Mouse (Mus musculus): ENCODE results near the gene Sec14l1.
A peak's percentile ranks its signal among the peaks of the same experiment; 100 is the strongest.

Sec14l1 gene

DNA sequence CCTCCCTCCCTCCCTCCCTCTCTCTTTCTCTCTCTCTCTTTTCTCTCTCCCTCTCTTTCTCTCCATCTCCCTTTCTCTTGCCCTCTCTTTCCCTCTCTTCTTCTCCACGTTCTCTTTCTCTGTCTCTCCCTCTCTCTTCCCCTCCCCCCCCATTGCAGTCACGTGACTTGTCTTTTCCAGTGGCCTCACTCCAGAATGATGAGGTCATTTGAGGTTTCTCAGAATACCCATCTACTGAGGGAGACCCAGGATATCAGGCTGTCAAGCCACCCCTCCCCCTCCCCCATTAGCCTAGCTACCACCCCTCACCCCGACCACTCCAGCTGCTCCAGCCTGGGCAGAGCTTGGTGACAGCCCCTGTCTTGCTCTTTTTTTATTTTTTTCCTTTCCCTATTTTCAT, 68.3 kb downstream of the Sec14l1 start:
- DNase-seq (ENCODE audit: low read depth) = no peak

GRCm38 (mm10) chr11:117183841-117184240, 68.9 kb downstream of the Sec14l1 start:
- no peak for DNase-seq (ENCODE audit: low read depth)

GRCm38 (mm10) chr11:117185076-117185933, 70.3 kb downstream of the Sec14l1 start:
- DNase-seq (ENCODE audit: low read depth) = no peak

DNA sequence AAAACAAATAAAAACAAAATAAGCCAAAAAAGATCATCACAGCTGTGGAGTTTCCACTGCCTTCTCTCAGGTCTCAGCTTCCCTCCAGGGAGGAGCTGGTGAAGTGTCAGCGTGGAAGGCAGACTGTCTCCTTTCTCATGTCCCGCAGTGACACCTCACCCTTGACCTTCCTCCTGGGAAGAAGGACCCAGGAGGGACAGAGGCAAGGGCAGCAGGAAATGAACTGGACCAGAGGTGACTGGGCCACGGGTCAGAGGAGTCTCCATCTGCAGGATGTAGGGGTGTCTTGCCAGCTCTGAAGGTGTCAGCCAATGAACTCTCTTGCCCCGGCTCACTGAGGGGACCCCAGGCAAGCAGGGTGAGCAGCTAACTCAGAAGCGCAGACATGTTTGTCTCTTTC, 76.6 kb downstream of the Sec14l1 start:
- DNase-seq (ENCODE audit: low read depth) = no peak

DNA sequence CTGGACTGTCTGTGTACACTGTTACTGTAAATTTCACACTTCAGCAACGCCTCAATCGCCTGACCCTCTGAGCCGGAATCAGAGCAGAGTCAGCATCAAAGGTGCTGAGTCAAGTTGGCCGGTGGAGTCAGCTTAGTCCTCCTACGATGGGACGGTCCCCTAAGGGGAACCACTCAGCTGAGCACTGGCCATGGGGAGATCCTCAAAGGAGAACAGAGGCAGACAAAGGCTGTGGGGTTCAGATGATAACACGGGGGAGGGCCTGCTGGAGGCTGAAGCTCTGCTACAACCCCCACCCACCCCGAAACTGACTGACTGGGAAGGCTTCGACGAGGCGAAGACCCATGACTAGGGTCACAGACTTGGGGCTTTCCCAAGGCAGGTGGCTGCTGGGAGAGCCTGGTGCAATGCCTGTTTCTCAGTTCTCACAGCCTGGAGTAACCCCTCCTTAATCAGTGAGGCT, 79.5 kb downstream of the Sec14l1 start:
- no peak for DNase-seq (ENCODE audit: low read depth)

DNA sequence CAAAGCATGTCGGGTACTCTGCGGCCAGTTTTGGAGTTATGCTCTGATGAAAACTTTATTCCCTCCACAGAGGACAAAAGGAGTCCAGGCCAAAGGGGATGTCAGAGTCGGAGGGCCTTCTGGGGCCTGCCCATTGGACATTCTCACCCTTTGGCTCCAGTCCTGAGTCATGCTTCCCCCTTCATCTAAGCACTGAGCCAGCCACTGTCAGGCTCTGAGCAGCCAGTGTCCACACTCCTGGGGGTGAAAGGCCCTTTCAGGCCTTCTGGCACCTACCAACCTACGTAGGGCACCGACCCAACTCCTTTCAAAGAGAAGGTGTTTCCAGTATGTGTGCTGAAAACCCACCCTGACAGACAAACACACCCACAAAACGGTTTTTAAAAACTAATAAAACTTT, 80.6 kb downstream of the Sec14l1 start:
- DNase-seq (ENCODE audit: low read depth) = no peak

- no peak for DNase-seq (ENCODE audit: low read depth)
Measured at GRCm38 (mm10) chr11:117196681-117197080, 81.7 kb downstream of the Sec14l1 start.

- DNase-seq (ENCODE audit: low read depth) = no peak
Measured at GRCm38 (mm10) chr11:117198122-117198521, 83.2 kb downstream of the Sec14l1 start.

- DNase-seq (ENCODE audit: low read depth) = no peak
Measured at GRCm38 (mm10) chr11:117199282-117200175, 84.6 kb downstream of the Sec14l1 start, which contains the start of gene Sept9. Sept9 (plus strand) TSS chr11:117199661.

DNA sequence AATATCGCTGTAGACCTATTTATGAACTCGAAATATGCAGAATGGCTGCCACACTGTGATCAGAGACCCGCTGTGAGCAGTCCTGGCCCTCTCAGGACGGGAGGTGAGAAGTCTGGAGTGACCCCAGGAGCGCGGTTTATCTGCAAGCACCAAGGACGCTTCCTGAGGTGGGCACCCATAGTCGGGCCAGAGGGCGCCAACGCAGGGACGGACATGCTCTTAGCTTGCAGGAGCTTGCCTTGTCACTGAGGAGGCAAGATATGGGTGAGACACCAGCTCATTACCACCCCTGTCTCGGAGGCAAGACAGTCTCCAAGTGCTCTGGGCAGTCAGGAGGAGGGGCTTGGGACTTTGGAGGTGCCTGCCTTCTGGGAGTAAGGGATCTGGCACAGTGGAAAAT, 86.9 kb downstream of the Sec14l1 start:
- DNase-seq (ENCODE audit: low read depth) = no peak

- DNase-seq (ENCODE audit: low read depth) = no peak
Measured at GRCm38 (mm10) chr11:117204606-117205005, 89.6 kb downstream of the Sec14l1 start.

- no peak for DNase-seq (ENCODE audit: low read depth)
Measured at GRCm38 (mm10) chr11:117205042-117205441, 90.1 kb downstream of the Sec14l1 start.

DNA sequence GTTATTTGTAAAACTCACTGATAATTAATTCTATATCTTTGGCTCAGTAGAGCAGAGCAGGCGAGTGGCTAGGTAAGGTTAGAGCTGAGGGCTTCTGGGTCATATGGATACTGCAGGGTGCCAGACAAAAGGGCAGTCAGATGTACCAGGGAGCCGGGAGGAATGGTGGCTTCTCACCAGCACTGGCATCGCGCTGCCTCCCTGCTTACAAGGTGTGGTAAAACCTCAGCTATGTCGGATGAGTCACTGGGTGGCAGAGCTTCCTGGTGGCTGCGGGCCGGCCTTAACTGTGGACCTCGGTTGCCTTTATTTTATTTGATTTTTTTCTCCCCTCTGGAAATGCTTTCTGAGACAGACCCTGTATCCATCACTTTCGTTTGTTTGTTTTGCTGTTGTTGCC, 90.5 kb downstream of the Sec14l1 start:
- no peak for DNase-seq (ENCODE audit: low read depth)

- no peak for DNase-seq (ENCODE audit: low read depth)
Measured at GRCm38 (mm10) chr11:117207436-117207835, 92.5 kb downstream of the Sec14l1 start.

DNA sequence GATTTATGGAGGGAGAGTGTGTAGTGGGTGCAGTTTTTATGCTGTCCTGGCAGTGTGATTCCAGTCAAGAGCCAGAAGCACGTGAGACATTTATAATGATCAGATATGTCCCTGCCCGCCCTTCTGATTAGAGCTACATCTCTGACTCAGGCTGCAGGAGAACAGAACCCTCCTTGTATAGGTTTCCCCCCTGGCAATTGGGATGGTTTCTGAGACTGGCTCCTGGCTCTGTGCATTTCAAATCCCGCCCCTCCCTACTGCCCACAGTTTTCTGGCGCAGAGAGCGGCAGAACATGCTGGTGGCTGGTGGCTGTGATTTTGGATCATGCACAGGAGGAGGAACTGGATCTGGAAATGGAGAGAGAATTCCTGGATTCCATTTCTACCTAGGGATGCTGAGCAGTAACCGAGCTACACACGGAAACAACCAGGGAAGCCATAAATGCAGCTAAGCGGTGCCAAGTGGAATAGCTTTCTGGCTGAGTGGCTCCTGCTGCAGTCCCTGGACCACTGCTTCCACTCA, 93.2 kb downstream of the Sec14l1 start:
- peak; percentile 40 for DNase-seq (ENCODE audit: low read depth)
